Mouse (Mus musculus): Measurements from ENCODE around the gene Crhr1. TPM values are rescaled to one million over a fixed set of nuclear protein-coding genes. Genes with fewer than 3 reads are reported as not detected.

Gene Crhr1
- polyA plus RNA-seq, 1 experiment from 2014 or later: 0.24 TPM

- no peak for ATAC-seq (ENCODE audit: insufficient read depth, low FRiP score, low TSS enrichment)
- no peak for DNase-seq (ENCODE audit: low spot score)
Measured at GRCm38 (mm10) chr11:104218075-104218474, 85.4 kb downstream of the Crhr1 start.

GRCm38 (mm10) chr11:104220291-104220690 lies 87.6 kb downstream of the Crhr1 start:
- H3K9ac ChIP-seq (ENCODE audit: low read length): no peak overlapping the region
- H3K4me2 ChIP-seq (ENCODE audit: low read depth): no peak overlapping the region
- H3K4me3 ChIP-seq (ENCODE audit: low read depth, low read length): no peak overlapping the region
- H3K36me3 ChIP-seq (ENCODE audit: control insufficient read depth, insufficient read depth, low read length): no peaks in the 10 kb centered on the region
- WGBS: 90% methylated on average over 4 of the region's 4 CpGs
- H3K9me3 ChIP-seq (ENCODE audit: control insufficient read depth, low read length): no peaks in the 10 kb centered on the region
- DNase-seq (ENCODE audit: low spot score) (no peak), ATAC-seq (ENCODE audit: insufficient read depth, low FRiP score, low TSS enrichment) (no peak)
- H3K4me1 ChIP-seq (ENCODE audit: control insufficient read depth, insufficient read depth, low read length): no peaks in the 10 kb centered on the region
- no peaks in the 10 kb centered on the region for H3K27me3 ChIP-seq (ENCODE audit: control insufficient read depth, insufficient read depth, low read length)
- H3K27ac ChIP-seq (ENCODE audit: low read depth, low read length): no peak overlapping the region

More at GRCm38 (mm10) chr11:104218075-104218474, 85.4 kb downstream of the Crhr1 start:
- WGBS: 86% methylated on average over 3 of the region's 3 CpGs
- Histone ChIP-seq H3K9me3 (ENCODE audit: control insufficient read depth, low read length) (no peaks in the 10 kb centered on the region), H3K9ac (ENCODE audit: low read length) (no peak overlapping the region), H3K36me3 (ENCODE audit: control insufficient read depth, insufficient read depth, low read length) (no peaks in the 10 kb centered on the region), H3K27ac (ENCODE audit: low read depth, low read length) (no peak overlapping the region), H3K4me2 (ENCODE audit: low read depth) (no peak overlapping the region), H3K4me1 (ENCODE audit: control insufficient read depth, insufficient read depth, low read length) (peaks cover 2% of the 10 kb centered on the region; the same call in 1 of the 2 replicates), H3K27me3 (ENCODE audit: control insufficient read depth, insufficient read depth, low read length) (no peaks in the 10 kb centered on the region), H3K4me3 (ENCODE audit: low read depth, low read length) (no peak overlapping the region)

GRCm38 (mm10) chr11:104221751-104222150 lies 89.1 kb downstream of the Crhr1 start:
- Histone ChIP-seq H3K27ac (ENCODE audit: low read depth, low read length) (no peak overlapping the region), H3K9ac (ENCODE audit: low read length) (no peak overlapping the region), H3K4me3 (ENCODE audit: low read depth, low read length) (no peak overlapping the region), H3K4me1 (ENCODE audit: control insufficient read depth, insufficient read depth, low read length) (no peaks in the 10 kb centered on the region), H3K36me3 (ENCODE audit: control insufficient read depth, insufficient read depth, low read length) (no peaks in the 10 kb centered on the region), H3K9me3 (ENCODE audit: control insufficient read depth, low read length) (no peaks in the 10 kb centered on the region), H3K4me2 (ENCODE audit: low read depth) (no peak overlapping the region), H3K27me3 (ENCODE audit: control insufficient read depth, insufficient read depth, low read length) (no peaks in the 10 kb centered on the region)
- WGBS: 79% methylated on average over 5 of the region's 5 CpGs
- DNase-seq (ENCODE audit: low spot score) (no peak), ATAC-seq (ENCODE audit: insufficient read depth, low FRiP score, low TSS enrichment) (no peak)

- H3K27me3 ChIP-seq (ENCODE audit: control insufficient read depth, insufficient read depth, low read length): no peaks in the 10 kb centered on the region
- no peak overlapping the region for H3K9ac ChIP-seq (ENCODE audit: low read length)
- DNase-seq (ENCODE audit: low spot score) (no peak), ATAC-seq (ENCODE audit: insufficient read depth, low FRiP score, low TSS enrichment) (no peak)
- no peak overlapping the region for H3K4me2 ChIP-seq (ENCODE audit: low read depth)
- H3K4me1 ChIP-seq (ENCODE audit: control insufficient read depth, insufficient read depth, low read length): no peaks in the 10 kb centered on the region
- H3K4me3 ChIP-seq (ENCODE audit: low read depth, low read length): no peak overlapping the region
- H3K36me3 ChIP-seq (ENCODE audit: control insufficient read depth, insufficient read depth, low read length): no peaks in the 10 kb centered on the region
- WGBS: 81% methylated on average over 9 of the region's 9 CpGs
- no peaks in the 10 kb centered on the region for H3K9me3 ChIP-seq (ENCODE audit: control insufficient read depth, low read length)
- H3K27ac ChIP-seq (ENCODE audit: low read depth, low read length): no peak overlapping the region
Measured at GRCm38 (mm10) chr11:104223301-104223700, 90.6 kb downstream of the Crhr1 start.

Other genes starting within 250 kb of the Crhr1 start
- 65.4 and 68.1 TPM in 2 replicates for gene Nsf, start 178.8 kb upstream of the Crhr1 start, polyA plus RNA-seq (2014; fragmentation: Nextera tagmentation; extraction: Ambion mirVana)
- gene Arf2, start 166.1 kb upstream of the Crhr1 start, polyA plus RNA-seq (2014; fragmentation: Nextera tagmentation; extraction: Ambion mirVana): 130 and 133 TPM in 2 replicates
- gene Sppl2c, start 53.5 kb downstream of the Crhr1 start, polyA plus RNA-seq (2014; fragmentation: Nextera tagmentation; extraction: Ambion mirVana): not detected in 2 replicates
- 107 and 121 TPM in 2 replicates for gene Mapt, start 98.5 kb downstream of the Crhr1 start, polyA plus RNA-seq (2014; fragmentation: Nextera tagmentation; extraction: Ambion mirVana)